Mouse (Mus musculus): ENCODE data around the gene Cdkal1. TPM values are rescaled to one million over a fixed set of nuclear protein-coding genes. Genes with fewer than 3 reads are reported as not detected.

Gene Cdkal1
- total and polyA plus RNA-seq, 2 experiments from 2014 or later: 11.1 to 18.9 TPM

- no peaks in the 10 kb centered on the region for H3K4me1 ChIP-seq (ENCODE audit: insufficient read depth, low read length)
- H3K9ac ChIP-seq (replicated peaks; ENCODE audit: low read length): no peak overlapping the region
- no peak for ATAC-seq
- no peak overlapping the region for H3K27ac ChIP-seq
- H3K36me3 ChIP-seq (ENCODE audit: insufficient read depth, low read length): no peaks in the 10 kb centered on the region
- 91% methylated on average over 5 of the region's 5 CpGs for WGBS
- H3K27me3 ChIP-seq (ENCODE audit: insufficient read depth, low read length): no peaks in the 10 kb centered on the region
- H3K9me3 ChIP-seq (ENCODE audit: low read length): no peaks in the 10 kb centered on the region
- no peak overlapping the region for H3K4me3 ChIP-seq (ENCODE audit: low read length)
- no peak overlapping the region for H3K4me2 ChIP-seq (ENCODE audit: low read depth, low read length)
- TF ChIP-seq CTCF (IDR thresholded peaks at IDR 0.05; ENCODE audit: low read depth): no peak
- no peak for DNase-seq (ENCODE audit: low spot score)
These were observed 129.2 kb downstream of the Cdkal1 start for GRCm38 (mm10) chr13:29726154-29726825.

- no peak for TF ChIP-seq CTCF (IDR thresholded peaks at IDR 0.05; ENCODE audit: low read depth)
- no peak overlapping the region for H3K4me3 ChIP-seq (ENCODE audit: low read length)
- 71% methylated on average over 6 of the region's 6 CpGs for WGBS
- H3K4me2 ChIP-seq (ENCODE audit: low read depth, low read length): no peak overlapping the region
- peak; percentile 43; the same call in 1 of the 2 replicates for ATAC-seq
- no peaks in the 10 kb centered on the region for H3K4me1 ChIP-seq (ENCODE audit: insufficient read depth, low read length)
- DNase-seq (ENCODE audit: low spot score): no peak
- no peaks in the 10 kb centered on the region for H3K27me3 ChIP-seq (ENCODE audit: insufficient read depth, low read length)
- H3K9ac ChIP-seq (replicated peaks; ENCODE audit: low read length): no peak overlapping the region
- H3K27ac ChIP-seq: no peak overlapping the region
- no peaks in the 10 kb centered on the region for H3K9me3 ChIP-seq (ENCODE audit: low read length)
- H3K36me3 ChIP-seq (ENCODE audit: insufficient read depth, low read length): no peaks in the 10 kb centered on the region
These were observed 130.6 kb downstream of the Cdkal1 start for GRCm38 (mm10) chr13:29724855-29725254.

GRCm38 (mm10) chr13:29723150-29723549, 132.3 kb downstream of the Cdkal1 start:
- H3K4me1 ChIP-seq (ENCODE audit: insufficient read depth, low read length): no peaks in the 10 kb centered on the region
- H3K36me3 ChIP-seq (ENCODE audit: insufficient read depth, low read length): no peaks in the 10 kb centered on the region
- no peak for ATAC-seq
- H3K4me3 ChIP-seq (ENCODE audit: low read length): no peak overlapping the region
- H3K9me3 ChIP-seq (ENCODE audit: low read length): no peaks in the 10 kb centered on the region
- no peak overlapping the region for H3K27ac ChIP-seq
- no peak overlapping the region for H3K9ac ChIP-seq (replicated peaks; ENCODE audit: low read length)
- H3K4me2 ChIP-seq (ENCODE audit: low read depth, low read length): no peak overlapping the region
- H3K27me3 ChIP-seq (ENCODE audit: insufficient read depth, low read length): no peaks in the 10 kb centered on the region
- TF ChIP-seq CTCF (IDR thresholded peaks at IDR 0.05; ENCODE audit: low read depth): no peak
- no peak for DNase-seq (ENCODE audit: low spot score)
- 70% methylated on average over 1 of the region's 1 CpGs for WGBS

- H3K4me1 ChIP-seq (ENCODE audit: insufficient read depth, low read length): no peaks in the 10 kb centered on the region
- H3K36me3 ChIP-seq (ENCODE audit: insufficient read depth, low read length): no peaks in the 10 kb centered on the region
- no peak overlapping the region for H3K4me2 ChIP-seq (ENCODE audit: low read depth, low read length)
- WGBS: 93% methylated on average over 5 of the region's 5 CpGs
- no peak overlapping the region for H3K27ac ChIP-seq
- no peak overlapping the region for H3K9ac ChIP-seq (replicated peaks; ENCODE audit: low read length)
- DNase-seq (ENCODE audit: low spot score): no peak
- TF ChIP-seq CTCF (IDR thresholded peaks at IDR 0.05; ENCODE audit: low read depth): no peak
- no peak for ATAC-seq
- no peak overlapping the region for H3K4me3 ChIP-seq (ENCODE audit: low read length)
- H3K27me3 ChIP-seq (ENCODE audit: insufficient read depth, low read length): no peaks in the 10 kb centered on the region
- no peaks in the 10 kb centered on the region for H3K9me3 ChIP-seq (ENCODE audit: low read length)
These were observed 134.3 kb downstream of the Cdkal1 start for GRCm38 (mm10) chr13:29721206-29721605.

- Histone ChIP-seq H3K4me2 (ENCODE audit: low read depth, low read length) (no peak overlapping the region), H3K9ac (replicated peaks; ENCODE audit: low read length) (no peak overlapping the region), H3K4me3 (ENCODE audit: low read length) (no peak overlapping the region), H3K36me3 (ENCODE audit: insufficient read depth, low read length) (no peaks in the 10 kb centered on the region), H3K27ac (no peak overlapping the region), H3K4me1 (ENCODE audit: insufficient read depth, low read length) (no peaks in the 10 kb centered on the region), H3K9me3 (ENCODE audit: low read length) (no peaks in the 10 kb centered on the region), H3K27me3 (ENCODE audit: insufficient read depth, low read length) (no peaks in the 10 kb centered on the region)
- no peak for DNase-seq (ENCODE audit: low spot score)
- no peak for TF ChIP-seq CTCF (IDR thresholded peaks at IDR 0.05; ENCODE audit: low read depth)
- no peak for ATAC-seq
- 72% methylated on average over 4 of the region's 4 CpGs for WGBS
These were observed 138.9 kb downstream of the Cdkal1 start for GRCm38 (mm10) chr13:29716550-29716949.

- Histone ChIP-seq H3K4me1 (ENCODE audit: insufficient read depth, low read length) (no peaks in the 10 kb centered on the region), H3K9me3 (ENCODE audit: low read length) (no peaks in the 10 kb centered on the region), H3K27ac (no peak overlapping the region), H3K27me3 (ENCODE audit: insufficient read depth, low read length) (no peaks in the 10 kb centered on the region), H3K9ac (replicated peaks; ENCODE audit: low read length) (no peak overlapping the region), H3K36me3 (ENCODE audit: insufficient read depth, low read length) (no peaks in the 10 kb centered on the region), H3K4me3 (ENCODE audit: low read length) (no peak overlapping the region), H3K4me2 (ENCODE audit: low read depth, low read length) (no peak overlapping the region)
- 53% methylated on average over 3 of the region's 3 CpGs for WGBS
- no peak for DNase-seq (ENCODE audit: low spot score)
- TF ChIP-seq CTCF (IDR thresholded peaks at IDR 0.05; ENCODE audit: low read depth): no peak
- no peak for ATAC-seq
These were observed 140.1 kb downstream of the Cdkal1 start for GRCm38 (mm10) chr13:29715241-29715841.

GRCm38 (mm10) chr13:29707620-29708019, 147.9 kb downstream of the Cdkal1 start:
- no peaks in the 10 kb centered on the region for H3K4me1 ChIP-seq (ENCODE audit: insufficient read depth, low read length)
- TF ChIP-seq CTCF (IDR thresholded peaks at IDR 0.05; ENCODE audit: low read depth): no peak
- WGBS: 97% methylated on average over 3 of the region's 3 CpGs
- H3K9ac ChIP-seq (replicated peaks; ENCODE audit: low read length): no peak overlapping the region
- H3K4me3 ChIP-seq (ENCODE audit: low read length): no peak overlapping the region
- no peak overlapping the region for H3K27ac ChIP-seq
- ATAC-seq: no peak
- no peaks in the 10 kb centered on the region for H3K27me3 ChIP-seq (ENCODE audit: insufficient read depth, low read length)
- H3K4me2 ChIP-seq (ENCODE audit: low read depth, low read length): no peak overlapping the region
- H3K9me3 ChIP-seq (ENCODE audit: low read length): no peaks in the 10 kb centered on the region
- no peak for DNase-seq (ENCODE audit: low spot score)
- H3K36me3 ChIP-seq (ENCODE audit: insufficient read depth, low read length): no peaks in the 10 kb centered on the region
